Mouse (Mus musculus) kidney, adult 2 months (tissue): ENCODE measurements around the gene Vcam1.

Source experiments
- CTCF ChIP-seq: fragments of 200-500 bp; conservative IDR thresholded peaks from 2 replicates; pipeline ENCODE4 v1.5.1; 2011; ENCODE audit warnings: low read depth, mild to moderate bottlenecking, control low read depth, low read length, moderate library complexity, mixed read lengths; ENCODE audit not compliant: insufficient read depth, insufficient read length
- POLR2A ChIP-seq: fragments of 200-500 bp; IDR thresholded peaks from one replicate; pipeline ENCODE4 v1.6.1; 2011; ENCODE audit warnings: low read depth, low read length, control low read depth

- TF ChIP-seq CTCF, result no peak
- TF ChIP-seq POLR2A, result no peak
Measured at GRCm38 (mm10) chr3:116150056-116150632, 20.7 kb upstream of the Vcam1 start.
